Mouse (Mus musculus) megakaryocyte, embryonic 14.5 days (primary cell): ENCODE measurements at regions not wholly inside any gene's neighbourhood (a gene's known extent, or its start where the extent isn't known, plus 50 kb on each side); places are given as distances from the start of the nearest gene placed in this dataset.

Experiments
- FLI1 ChIP-seq: IDR thresholded peaks from 2 replicates; pipeline ENCODE4 v1.6.1; 2012; ENCODE audit warnings: low read length, inconsistent platforms, mixed read lengths
- GATA1 ChIP-seq: IDR thresholded peaks from 3 replicates; pipeline ENCODE4 v1.6.1; 2012; ENCODE audit warnings: mixed read lengths, low read length, inconsistent platforms, borderline replicate concordance

DNA sequence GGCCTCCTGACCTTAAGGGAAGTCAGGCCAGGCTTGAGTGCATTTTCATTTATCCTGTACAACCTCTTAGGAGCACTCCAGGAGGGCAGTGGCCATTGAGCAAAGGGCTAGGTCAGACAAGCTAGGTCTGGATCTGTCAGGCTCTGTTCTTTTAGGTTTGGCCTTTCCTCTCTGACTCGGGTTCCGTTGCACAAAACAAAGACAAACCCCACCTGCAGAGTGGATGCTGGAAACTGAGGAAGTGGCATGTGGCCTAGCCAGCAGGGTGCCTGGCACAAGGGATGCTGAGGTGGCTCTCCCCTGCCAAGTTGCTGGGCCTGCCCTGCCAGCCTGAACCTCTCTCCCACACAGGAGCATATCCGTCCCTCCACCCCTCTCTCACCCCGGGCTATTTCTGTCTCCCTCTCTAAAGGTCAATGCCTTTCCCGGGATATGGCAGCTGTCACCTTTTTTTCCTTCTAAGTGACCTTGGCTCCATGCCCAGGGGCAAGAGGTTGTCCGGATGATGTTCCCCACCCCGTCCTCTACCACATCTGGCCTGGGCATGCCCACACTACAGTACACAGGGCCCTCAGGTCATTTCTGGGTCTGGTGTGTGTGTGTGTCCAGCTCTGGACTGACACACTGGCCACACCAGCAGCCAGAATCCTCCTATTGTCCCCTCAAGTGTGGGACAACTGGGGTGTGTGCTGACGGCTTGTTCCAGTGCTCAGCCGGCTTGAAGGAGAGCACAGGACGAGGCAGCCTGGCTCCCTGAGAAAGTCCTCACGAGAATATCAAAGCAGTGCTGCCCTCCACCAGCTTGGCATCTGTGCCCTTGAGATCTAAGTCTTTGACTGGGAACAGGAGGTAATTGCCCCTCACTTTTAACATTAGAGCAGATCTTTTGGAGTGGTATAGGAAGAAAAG is 67.6 kb downstream of the Irf2bpl start:
- TF ChIP-seq GATA1 (no peak), FLI1 (no peak)
